Mouse (Mus musculus) midbrain, embryonic 16.5 days (tissue): ENCODE data around the gene Cemip. TPM values are rescaled to one million over a fixed set of nuclear protein-coding genes. Genes with fewer than 3 reads are reported as not detected.

Source experiments
- polyA plus RNA-seq: library from polyadenylated mRNA; unstranded; fragments of >200 nt; fragmentation: Nextera tagmentation; extraction: Ambion mirVana; gene quantifications from 2 replicates; pipeline ENCODE4 v1.2.1, GENCODE M21; 2015

Gene Cemip
- polyA plus RNA-seq, 1 experiment from 2014 or later = 0.75 TPM

Other genes with a start within 250 kb of the Cemip start
- 7.1 and 7.6 TPM in 2 replicates for gene Tlnrd1, start 202.2 kb downstream of the Cemip start, polyA plus RNA-seq
- 61.7 and 65.9 TPM in 2 replicates for gene Mesd, start 202.0 kb downstream of the Cemip start, polyA plus RNA-seq
- 18.7 and 26.9 TPM in 2 replicates for gene Abhd17c, start 65.4 kb upstream of the Cemip start, polyA plus RNA-seq